Mouse (Mus musculus): ENCODE results near the gene Phf2. TPM values are rescaled to one million over a fixed set of nuclear protein-coding genes. Genes with fewer than 3 reads are reported as not detected.
"Not testable (repeated sequence)": the region's sequence is repeated elsewhere in the genome, so short reads cannot be mapped to it uniquely, and the experiment has no call there.

Phf2 gene
- polyA plus RNA-seq, 1 experiment from 2014 or later = 11.8 TPM

- Histone ChIP-seq H3K9me3 (ENCODE audit: control insufficient read depth, low read length) (no peaks in the 10 kb centered on the region), H3K27ac (ENCODE audit: low read depth, low read length) (no peak overlapping the region), H3K9ac (ENCODE audit: low read length) (no peak overlapping the region), H3K4me2 (ENCODE audit: low read depth) (no peak overlapping the region), H3K4me1 (ENCODE audit: control insufficient read depth, insufficient read depth, low read length) (no peaks in the 10 kb centered on the region), H3K27me3 (ENCODE audit: control insufficient read depth, insufficient read depth, low read length) (no peaks in the 10 kb centered on the region), H3K36me3 (ENCODE audit: control insufficient read depth, insufficient read depth, low read length) (peaks cover 6% of the 10 kb centered on the region), H3K4me3 (ENCODE audit: low read depth, low read length) (no peak overlapping the region)
- 85% methylated on average over 14 of the region's 14 CpGs for WGBS
- DNase-seq (ENCODE audit: low spot score) (no peak), ATAC-seq (ENCODE audit: insufficient read depth, low FRiP score, low TSS enrichment) (no peak)
Measured at GRCm38 (mm10) chr13:48830528-48831250, 40.2 kb downstream of the Phf2 start.

DNA sequence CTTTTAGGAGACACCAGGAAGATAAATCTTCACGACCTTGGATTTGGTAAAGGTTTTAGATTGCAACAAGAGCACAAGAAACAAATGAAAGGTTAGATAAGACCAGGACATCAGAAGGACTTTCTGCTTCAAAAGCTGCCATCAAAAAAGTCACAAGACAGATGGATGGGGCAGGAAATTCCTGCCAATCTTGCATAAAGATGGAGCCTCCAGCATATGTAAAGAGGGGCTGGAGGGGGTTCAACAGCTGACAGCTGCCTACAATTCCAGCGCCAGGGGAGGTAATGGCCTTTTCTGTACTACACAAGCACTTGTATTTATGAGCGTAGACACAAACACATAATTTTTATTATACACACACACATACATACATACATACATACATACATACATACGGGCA lies 41.1 kb downstream of the Phf2 start:
- WGBS = 95% methylated on average over 4 of the region's 4 CpGs
- Histone ChIP-seq H3K4me2 (ENCODE audit: low read depth) (no peak overlapping the region), H3K27ac (ENCODE audit: low read depth, low read length) (no peak overlapping the region), H3K9me3 (ENCODE audit: control insufficient read depth, low read length) (no peaks in the 10 kb centered on the region), H3K27me3 (ENCODE audit: control insufficient read depth, insufficient read depth, low read length) (no peaks in the 10 kb centered on the region), H3K36me3 (ENCODE audit: control insufficient read depth, insufficient read depth, low read length) (peaks cover 15% of the 10 kb centered on the region), H3K4me3 (ENCODE audit: low read depth, low read length) (no peak overlapping the region), H3K9ac (ENCODE audit: low read length) (no peak overlapping the region), H3K4me1 (ENCODE audit: control insufficient read depth, insufficient read depth, low read length) (no peaks in the 10 kb centered on the region)
- DNase-seq (ENCODE audit: low spot score) (no peak), ATAC-seq (ENCODE audit: insufficient read depth, low FRiP score, low TSS enrichment) (no peak)

DNA sequence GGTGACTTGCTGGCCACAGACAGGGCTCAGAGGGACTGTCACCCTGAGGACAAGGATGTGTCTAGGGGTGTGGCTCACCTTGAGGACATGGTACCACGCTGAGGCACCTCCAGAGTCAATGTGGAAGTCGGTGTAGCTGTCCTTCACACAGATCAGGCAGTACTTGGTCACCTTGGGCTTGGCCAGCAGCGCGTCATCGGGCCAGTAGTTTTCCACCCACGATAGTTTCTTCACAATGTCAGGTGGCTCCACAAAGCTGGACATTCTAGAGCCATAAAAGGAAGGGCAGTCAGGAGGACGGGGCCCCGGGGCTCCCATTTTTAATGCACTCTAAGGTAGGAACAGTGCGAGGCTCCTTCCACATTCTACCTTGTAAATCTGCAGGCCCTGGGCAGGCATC lies 48.0 kb downstream of the Phf2 start:
- ATAC-seq (ENCODE audit: insufficient read depth, low FRiP score, low TSS enrichment) (no peak), DNase-seq (ENCODE audit: low spot score) (no peak)
- Histone ChIP-seq H3K4me2 (ENCODE audit: low read depth) (no peak overlapping the region), H3K4me1 (ENCODE audit: control insufficient read depth, insufficient read depth, low read length) (no peaks in the 10 kb centered on the region), H3K4me3 (ENCODE audit: low read depth, low read length) (no peak overlapping the region), H3K9me3 (ENCODE audit: control insufficient read depth, low read length) (no peaks in the 10 kb centered on the region), H3K9ac (ENCODE audit: low read length) (no peak overlapping the region), H3K36me3 (ENCODE audit: control insufficient read depth, insufficient read depth, low read length) (peaks cover 26% of the 10 kb centered on the region), H3K27me3 (ENCODE audit: control insufficient read depth, insufficient read depth, low read length) (no peaks in the 10 kb centered on the region), H3K27ac (ENCODE audit: low read depth, low read length) (no peak overlapping the region)
- WGBS = 86% methylated on average over 9 of the region's 9 CpGs

GRCm38 (mm10) chr13:48822288-48822687 lies 48.6 kb downstream of the Phf2 start:
- ATAC-seq (ENCODE audit: insufficient read depth, low FRiP score, low TSS enrichment) (no peak), DNase-seq (ENCODE audit: low spot score) (no peak)
- no peak overlapping the region for H3K4me2 ChIP-seq (ENCODE audit: low read depth)
- peaks cover 23% of the 10 kb centered on the region for H3K36me3 ChIP-seq (ENCODE audit: control insufficient read depth, insufficient read depth, low read length)
- no peak overlapping the region for H3K9ac ChIP-seq (ENCODE audit: low read length)
- H3K27me3 ChIP-seq (ENCODE audit: control insufficient read depth, insufficient read depth, low read length) = no peaks in the 10 kb centered on the region
- 93% methylated on average over 10 of the region's 10 CpGs for WGBS
- H3K4me1 ChIP-seq (ENCODE audit: control insufficient read depth, insufficient read depth, low read length) = no peaks in the 10 kb centered on the region
- H3K27ac ChIP-seq (ENCODE audit: low read depth, low read length) = no peak overlapping the region
- H3K9me3 ChIP-seq (ENCODE audit: control insufficient read depth, low read length) = no peaks in the 10 kb centered on the region
- H3K4me3 ChIP-seq (ENCODE audit: low read depth, low read length) = no peak overlapping the region

DNA sequence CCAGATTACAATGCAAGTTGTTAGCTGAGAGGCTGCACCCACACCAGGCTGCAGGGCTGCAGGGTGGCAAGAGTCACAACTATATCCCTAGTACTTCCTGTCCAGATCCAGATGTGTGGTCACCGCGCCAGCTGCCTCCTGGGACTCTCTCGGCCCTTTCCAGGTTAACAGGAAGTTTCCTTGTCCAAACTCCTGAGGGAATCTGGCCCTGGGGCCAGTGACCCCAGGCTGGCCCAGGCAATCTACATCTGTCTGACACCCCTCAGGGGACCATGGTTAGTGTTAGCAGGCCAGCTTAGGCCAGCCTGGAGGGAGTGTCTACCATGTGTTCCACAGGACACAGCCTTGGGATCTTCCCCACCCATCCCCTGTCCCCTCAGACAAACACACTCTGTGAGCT lies 51.8 kb downstream of the Phf2 start:
- Histone ChIP-seq H3K4me1 (ENCODE audit: control insufficient read depth, insufficient read depth, low read length) (no peaks in the 10 kb centered on the region), H3K36me3 (ENCODE audit: control insufficient read depth, insufficient read depth, low read length) (peaks cover 21% of the 10 kb centered on the region), H3K27ac (ENCODE audit: low read depth, low read length) (no peak overlapping the region), H3K9ac (ENCODE audit: low read length) (no peak overlapping the region), H3K4me2 (ENCODE audit: low read depth) (no peak overlapping the region), H3K27me3 (ENCODE audit: control insufficient read depth, insufficient read depth, low read length) (no peaks in the 10 kb centered on the region), H3K9me3 (ENCODE audit: control insufficient read depth, low read length) (no peaks in the 10 kb centered on the region), H3K4me3 (ENCODE audit: low read depth, low read length) (no peak overlapping the region)
- DNase-seq (ENCODE audit: low spot score) = no peak
- WGBS = 67% methylated on average over 1 of the region's 3 CpGs
- ATAC-seq (ENCODE audit: insufficient read depth, low FRiP score, low TSS enrichment) = no peak

- no peak for ATAC-seq (ENCODE audit: insufficient read depth, low FRiP score, low TSS enrichment)
- 89% methylated on average over 1 of the region's 1 CpGs for WGBS
- no peak overlapping the region for H3K4me3 ChIP-seq (ENCODE audit: low read depth, low read length)
- no peaks in the 10 kb centered on the region for H3K27me3 ChIP-seq (ENCODE audit: control insufficient read depth, insufficient read depth, low read length)
- no peaks in the 10 kb centered on the region for H3K9me3 ChIP-seq (ENCODE audit: control insufficient read depth, low read length)
- H3K4me1 ChIP-seq (ENCODE audit: control insufficient read depth, insufficient read depth, low read length) = no peaks in the 10 kb centered on the region
- H3K4me2 ChIP-seq (ENCODE audit: low read depth) = no peak overlapping the region
- H3K36me3 ChIP-seq (ENCODE audit: control insufficient read depth, insufficient read depth, low read length) = peaks cover 15% of the 10 kb centered on the region
- H3K27ac ChIP-seq (ENCODE audit: low read depth, low read length) = no peak overlapping the region
- no peak overlapping the region for H3K9ac ChIP-seq (ENCODE audit: low read length)
- no peak for DNase-seq (ENCODE audit: low spot score)
Measured at GRCm38 (mm10) chr13:48814406-48814805, 56.5 kb downstream of the Phf2 start.

GRCm38 (mm10) chr13:48810991-48811390 lies 59.9 kb downstream of the Phf2 start:
- Histone ChIP-seq H3K27ac (ENCODE audit: low read depth, low read length) (no peak overlapping the region), H3K27me3 (ENCODE audit: control insufficient read depth, insufficient read depth, low read length) (no peaks in the 10 kb centered on the region), H3K4me1 (ENCODE audit: control insufficient read depth, insufficient read depth, low read length) (no peaks in the 10 kb centered on the region), H3K36me3 (ENCODE audit: control insufficient read depth, insufficient read depth, low read length) (peaks cover 13% of the 10 kb centered on the region), H3K9ac (ENCODE audit: low read length) (no peak overlapping the region), H3K9me3 (ENCODE audit: control insufficient read depth, low read length) (no peaks in the 10 kb centered on the region), H3K4me2 (ENCODE audit: low read depth) (no peak overlapping the region), H3K4me3 (ENCODE audit: low read depth, low read length) (no peak overlapping the region)
- WGBS = 83% methylated on average over 9 of the region's 9 CpGs
- ATAC-seq (ENCODE audit: insufficient read depth, low FRiP score, low TSS enrichment) (no peak), DNase-seq (ENCODE audit: low spot score) (no peak)

DNA sequence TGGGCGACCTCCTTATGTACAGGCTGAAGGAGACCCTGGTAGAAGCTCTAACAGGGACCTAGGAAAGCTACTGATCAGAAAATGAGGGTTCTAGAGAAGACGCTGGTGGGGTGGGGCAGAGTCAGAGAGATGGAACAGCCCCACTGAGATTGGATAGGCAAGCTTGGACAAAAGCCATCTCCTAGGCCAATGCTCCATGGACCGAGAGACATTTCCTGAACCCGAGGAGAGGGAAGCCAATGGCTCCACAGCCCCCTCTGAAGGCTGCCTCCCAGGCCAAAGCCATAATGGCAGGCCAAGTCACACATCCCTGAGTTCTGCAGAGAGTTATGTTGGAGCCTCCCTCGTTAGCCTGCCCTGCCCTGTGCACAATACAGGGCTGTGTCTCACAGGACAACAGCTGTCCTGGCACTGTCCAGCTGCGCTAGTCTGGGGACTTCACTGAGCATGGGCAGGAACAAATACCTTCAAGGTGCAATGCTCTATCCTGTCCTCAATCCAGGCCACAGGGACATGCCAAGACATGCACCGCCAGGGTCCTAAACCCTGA lies 60.6 kb downstream of the Phf2 start:
- Histone ChIP-seq H3K27ac (ENCODE audit: low read depth, low read length) (no peak overlapping the region), H3K27me3 (ENCODE audit: control insufficient read depth, insufficient read depth, low read length) (no peaks in the 10 kb centered on the region), H3K9me3 (ENCODE audit: control insufficient read depth, low read length) (no peaks in the 10 kb centered on the region), H3K9ac (ENCODE audit: low read length) (no peak overlapping the region), H3K36me3 (ENCODE audit: control insufficient read depth, insufficient read depth, low read length) (peaks cover 9% of the 10 kb centered on the region), H3K4me3 (ENCODE audit: low read depth, low read length) (no peak overlapping the region), H3K4me1 (ENCODE audit: control insufficient read depth, insufficient read depth, low read length) (no peaks in the 10 kb centered on the region), H3K4me2 (ENCODE audit: low read depth) (no peak overlapping the region)
- ATAC-seq (ENCODE audit: insufficient read depth, low FRiP score, low TSS enrichment) (no peak), DNase-seq (ENCODE audit: low spot score) (no peak)
- 89% methylated on average over 7 of the region's 7 CpGs for WGBS

DNA sequence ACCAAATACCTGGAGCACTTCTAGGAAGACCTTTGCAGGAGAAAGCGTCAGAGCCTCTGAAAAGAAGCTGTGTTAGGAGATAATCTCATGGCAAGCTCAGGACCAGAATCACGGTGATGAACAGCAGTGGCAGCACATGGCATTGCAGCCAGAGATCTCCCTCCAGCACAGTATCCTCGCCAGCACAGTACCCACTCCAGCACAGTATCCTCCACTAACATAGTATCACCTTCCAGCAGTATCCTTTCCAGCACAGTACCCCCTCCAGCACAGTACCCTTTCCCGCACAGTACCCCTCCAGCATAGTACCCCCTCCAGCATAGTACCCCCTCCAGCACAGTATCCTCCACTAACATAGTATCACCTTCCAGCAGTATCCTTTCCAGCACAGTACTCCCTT lies 61.3 kb downstream of the Phf2 start:
- H3K27ac ChIP-seq (ENCODE audit: low read depth, low read length); H3K4me1 ChIP-seq (ENCODE audit: control insufficient read depth, insufficient read depth, low read length); DNase-seq (ENCODE audit: low spot score); H3K36me3 ChIP-seq (ENCODE audit: control insufficient read depth, insufficient read depth, low read length); H3K9ac ChIP-seq (ENCODE audit: low read length); H3K27me3 ChIP-seq (ENCODE audit: control insufficient read depth, insufficient read depth, low read length); H3K4me3 ChIP-seq (ENCODE audit: low read depth, low read length); H3K4me2 ChIP-seq (ENCODE audit: low read depth); ATAC-seq (ENCODE audit: insufficient read depth, low FRiP score, low TSS enrichment); H3K9me3 ChIP-seq (ENCODE audit: control insufficient read depth, low read length): not testable (repeated sequence)
- 84% methylated on average over 4 of the region's 4 CpGs for WGBS

Data from neural tube, embryonic 11.5 days (tissue).